11 mouse cellular contexts compared by ENCODE assay signal in genomic region chr2:136744683-136745326, GRCm38 (mm10). TPM values are rescaled to one million over a fixed set of nuclear protein-coding genes. Genes with fewer than 3 reads are reported as not detected.
DNase-seq lines count a peak whose midpoint lies in the region; ATAC-seq lines count a peak whose summit lies in the region.
"Had no signal": no experiment of that assay in that cellular context is flagged by ENCODE, and none has a peak within 500 bp of the region (broad histone marks: within the 10 kb centered on the region; RNA-seq: fewer than 3 reads in every experiment).

No protein-coding gene starts in this region.

- no peak overlapping the region for H3K4me2 ChIP-seq in midbrain, embryonic 14.5 days (ENCODE audit: low read length)
- H3K4me2 ChIP-seq: liver, embryonic 13.5 days had no signal

- WGBS in hindbrain, embryonic 10.5 days = 84% methylated on average over 2 of the region's 2 CpGs
- WGBS in midbrain, embryonic 14.5 days = 81% methylated on average over 2 of the region's 2 CpGs

- H3K36me3 ChIP-seq in hindbrain, embryonic 10.5 days = no peaks in the 10 kb centered on the region
- no peaks in the 10 kb centered on the region for H3K36me3 ChIP-seq in midbrain, embryonic 14.5 days (ENCODE audit: control insufficient read depth, insufficient read depth, low read length)
- H3K36me3 ChIP-seq: liver, embryonic 13.5 days had no signal

- H3K9ac ChIP-seq in midbrain, embryonic 14.5 days (replicated peaks; ENCODE audit: low read length) = no peak overlapping the region
- H3K9ac ChIP-seq: liver, embryonic 13.5 days had no signal

- ATAC-seq in midbrain, embryonic 14.5 days (ENCODE audit: low FRiP score, low TSS enrichment) = peak; percentile 77; the same call in 1 of the 2 replicates

- H3K4me3 ChIP-seq in hindbrain, embryonic 10.5 days = no peak overlapping the region
- no peak overlapping the region for H3K4me3 ChIP-seq in midbrain, embryonic 14.5 days (replicated peaks; ENCODE audit: low read depth, low read length)
- H3K4me3 ChIP-seq: liver, embryonic 13.5 days had no signal

- H3K27ac ChIP-seq in hindbrain, embryonic 10.5 days = peak overlapping the region; percentile 41; the same call in 1 of the 2 replicates
- H3K27ac ChIP-seq in midbrain, embryonic 14.5 days (replicated peaks; ENCODE audit: low read depth, low read length) = 0 out of 2 replicates have a peak overlapping the region, but pooled peaks have one; percentile 26
- H3K27ac ChIP-seq: liver, embryonic 13.5 days; stomach, postnatal 0 days had no signal

- H3K9me3 ChIP-seq in hindbrain, embryonic 10.5 days = peaks cover 6% of the 10 kb centered on the region; the same call in 1 of the 2 replicates
- peaks cover 3% of the 10 kb centered on the region; the same call in 1 of the 2 replicates for H3K9me3 ChIP-seq in midbrain, embryonic 14.5 days (ENCODE audit: control insufficient read depth, low read length)
- H3K9me3 ChIP-seq: liver, embryonic 13.5 days had no signal

- H3K4me1 ChIP-seq in hindbrain, embryonic 10.5 days (replicated peaks) = peaks cover 15% of the 10 kb centered on the region
- H3K4me1 ChIP-seq in midbrain, embryonic 14.5 days (ENCODE audit: control insufficient read depth, insufficient read depth, low read length) = 0 out of 2 replicates have a peak, but pooled peaks cover 4% of the 10 kb centered on the region
- H3K4me1 ChIP-seq: liver, embryonic 13.5 days had no signal

- DNase-seq in brain, adult 2 months (ENCODE audit: low read depth, low spot score) = peak; percentile 94
- peak; percentile 82 for DNase-seq in cerebellum, adult 9-10 months
- no peak for DNase-seq in hindbrain, embryonic 10.5 days (ENCODE audit: low spot score)
- peak; percentile 47 for DNase-seq in midbrain, embryonic 14.5 days
- no peak for DNase-seq in kidney, postnatal 4 days
- DNase-seq in B cell, adult 2 months = no peak
- no peak for DNase-seq in thymus, postnatal 14 days
- DNase-seq: kidney, postnatal 36 days; liver, embryonic 13.5 days; right cerebral cortex, postnatal 14 days had no signal

- no peaks in the 10 kb centered on the region for H3K27me3 ChIP-seq in hindbrain, embryonic 10.5 days (ENCODE audit: insufficient read depth, poor library complexity, severe bottlenecking)
- no peaks in the 10 kb centered on the region for H3K27me3 ChIP-seq in midbrain, embryonic 14.5 days (ENCODE audit: control insufficient read depth, insufficient read depth, low read length)
- H3K27me3 ChIP-seq: liver, embryonic 13.5 days had no signal

RNA-seq across cellular contexts. Expression of gene Snap25, which starts 31.6 kb away (rescaled TPM):
- 27.8 and 39.4 TPM in 2 replicates for polyA plus RNA-seq in hindbrain, embryonic 10.5 days (2016; fragmentation: Nextera tagmentation; extraction: Ambion mirVana)
- polyA plus RNA-seq in midbrain, embryonic 14.5 days (2014; fragmentation: Nextera tagmentation; extraction: Ambion mirVana) = 125 and 138 TPM in 2 replicates

Comparison
In these comparisons a context has a peak if more than half of its experiments do, and no peak if none do; other contexts are left out.
1. DNase-seq: peak in brain, adult 2 months (single experiment), cerebellum, adult 9-10 months (single experiment) and midbrain, embryonic 14.5 days (single experiment); none in hindbrain, embryonic 10.5 days (single experiment), kidney, postnatal 4 days (0 of 2), B cell, adult 2 months (0 of 2) and thymus, postnatal 14 days (single experiment).